Mouse (Mus musculus) frontal cortex, postnatal 25 days (tissue): ENCODE results near the gene Marcks.

Experiments
- DNase-seq, 2 experiments: peaks; one replicate each; pipeline ENCODE4 v3.0.0; 2022; ENCODE audit warnings: low spot score in 2 of 2

Gene Marcks

DNA sequence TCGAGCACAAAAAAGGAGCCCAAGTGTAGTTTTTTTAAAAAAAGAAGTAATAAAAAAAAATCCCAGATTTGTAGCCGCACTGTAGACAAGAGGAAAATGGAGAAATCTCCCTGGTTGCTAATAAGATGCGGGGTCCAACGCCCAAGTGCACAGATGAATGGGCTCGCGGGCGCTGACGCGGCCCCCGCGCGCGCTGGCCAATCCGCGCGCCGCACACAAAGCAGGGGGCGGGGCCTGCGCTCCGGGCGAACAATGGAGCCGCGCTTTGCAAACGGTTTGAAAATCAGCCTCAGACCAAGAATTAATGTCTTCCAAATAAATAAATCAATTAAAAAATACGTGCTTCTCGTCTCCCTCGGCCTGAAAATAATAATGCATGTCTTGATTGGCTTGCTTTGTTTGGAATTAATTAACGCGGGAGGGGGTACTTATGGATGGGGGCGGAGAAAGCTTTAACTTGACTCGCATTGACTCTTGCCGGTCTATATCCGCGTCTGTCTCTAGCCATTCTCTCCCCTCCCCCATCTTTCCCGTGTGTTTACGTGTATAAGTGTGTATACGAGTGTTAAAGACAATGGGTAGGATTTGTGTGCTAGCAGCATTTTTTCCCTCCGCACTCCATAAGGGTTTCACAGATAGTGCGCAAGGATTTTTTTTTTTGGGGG, at the start of gene Marcks:
TSS of gene Marcks (minus strand) at position 143 of the 665 bp plus-strand sequence.
- DNase-seq = peak; percentile 69 to 78

- no peak for DNase-seq
Measured at GRCm38 (mm10) chr10:37177071-37177470, 38.4 kb upstream of the Marcks start.

DNA sequence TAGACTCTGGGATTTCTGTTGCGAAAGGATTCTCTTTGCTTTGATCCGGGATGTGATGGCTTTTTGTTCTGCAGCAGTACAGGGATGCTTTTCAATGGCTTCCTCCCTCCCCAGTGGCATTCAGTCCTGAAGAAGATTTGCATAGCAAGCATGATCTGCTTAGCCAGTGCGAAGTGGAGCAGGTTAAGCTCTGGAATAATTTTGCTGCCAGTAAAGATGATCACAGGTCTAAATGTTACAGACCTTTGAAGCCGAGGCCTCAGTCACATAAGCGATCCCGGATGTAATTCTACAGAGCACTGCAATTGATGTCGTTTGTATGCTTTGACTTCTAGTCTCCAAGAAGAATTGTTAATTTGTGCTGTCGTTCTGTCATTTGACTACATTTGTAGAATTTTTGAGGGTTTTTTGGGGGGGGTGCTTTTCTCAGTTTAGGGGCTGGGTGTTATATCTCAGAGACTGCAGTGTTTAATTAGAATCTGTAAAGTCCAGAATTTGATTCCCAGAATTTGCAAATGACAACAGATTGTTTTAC, 33.8 kb upstream of the Marcks start:
- no peak for DNase-seq

DNA sequence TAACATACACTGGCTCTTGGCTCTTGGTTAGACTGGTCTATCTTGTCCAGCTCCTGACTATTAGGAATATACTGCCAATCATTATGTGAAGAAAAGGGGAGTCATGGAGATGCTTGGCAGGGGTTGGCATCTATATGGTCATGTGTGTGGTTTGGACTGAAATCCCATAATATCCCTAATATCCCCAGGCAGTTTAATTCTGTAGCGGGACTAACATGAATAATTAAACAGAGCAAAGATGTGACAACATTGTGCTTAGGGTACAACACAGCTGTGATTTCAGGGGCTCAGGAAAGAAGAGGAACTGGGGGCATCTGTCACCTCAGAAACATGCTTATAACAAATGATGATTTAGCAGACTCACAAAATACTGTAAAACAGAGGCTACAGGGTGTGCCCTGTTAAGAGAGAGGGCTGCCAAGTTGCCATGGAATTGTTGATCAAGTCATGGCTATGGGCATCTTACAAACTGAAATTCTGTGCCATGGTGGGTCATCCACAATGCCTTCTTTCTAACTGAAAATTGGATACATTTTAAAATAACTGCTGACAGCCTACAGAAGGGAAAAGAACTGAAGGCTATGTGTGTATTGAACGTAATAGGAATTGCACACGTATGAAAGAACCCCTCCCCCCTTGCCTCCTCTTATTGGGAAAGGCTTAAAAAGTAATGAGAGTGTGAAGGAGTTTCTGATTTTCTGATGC, 33.1 kb upstream of the Marcks start:
- DNase-seq = no peak

DNA sequence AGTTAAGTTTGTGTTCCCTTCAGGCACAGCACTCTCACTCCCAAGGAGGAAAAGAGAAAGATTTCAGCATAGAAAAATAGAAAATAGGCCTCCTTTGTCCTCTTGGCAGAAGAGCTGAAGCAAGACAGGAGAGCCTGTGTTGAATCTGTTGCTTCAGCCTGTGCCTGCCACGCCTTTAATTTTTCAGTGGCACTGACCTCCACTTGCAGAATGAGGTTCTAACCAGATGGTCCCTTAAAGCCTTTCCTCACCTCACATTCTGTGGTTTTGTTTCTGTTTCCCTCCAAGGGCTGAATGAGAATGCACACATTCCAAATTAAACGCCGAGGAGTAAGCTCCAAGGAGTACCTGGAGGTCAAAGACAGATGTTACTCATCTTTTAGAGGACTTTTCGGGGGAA, 32.2 kb upstream of the Marcks start:
- DNase-seq = no peak

GRCm38 (mm10) chr10:37170466-37170865, 31.7 kb upstream of the Marcks start:
- DNase-seq = no peak

DNA sequence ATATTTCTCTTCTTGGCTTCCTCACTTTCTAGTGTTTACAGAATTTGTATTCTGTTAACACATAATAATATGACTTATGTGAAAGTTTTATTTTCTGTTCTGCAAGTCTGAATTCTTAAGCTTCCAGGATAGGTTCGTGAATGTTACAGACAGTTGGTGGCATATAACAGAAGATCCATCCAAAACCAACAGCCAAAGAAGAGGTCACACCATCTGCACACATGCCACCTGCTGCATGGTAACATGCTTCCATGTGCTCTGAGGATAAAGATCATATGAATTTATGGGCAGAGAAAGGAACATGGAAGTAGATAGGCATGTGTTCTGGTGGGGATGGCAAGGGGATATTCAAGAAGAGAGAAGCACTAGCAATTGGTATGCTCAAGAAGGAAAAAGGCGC, 28.8 kb upstream of the Marcks start:
- no peak for DNase-seq

GRCm38 (mm10) chr10:37159731-37160130, 21.0 kb upstream of the Marcks start:
- DNase-seq = no peak

- no peak for DNase-seq
Measured at GRCm38 (mm10) chr10:37157156-37157555, 18.4 kb upstream of the Marcks start.

DNA sequence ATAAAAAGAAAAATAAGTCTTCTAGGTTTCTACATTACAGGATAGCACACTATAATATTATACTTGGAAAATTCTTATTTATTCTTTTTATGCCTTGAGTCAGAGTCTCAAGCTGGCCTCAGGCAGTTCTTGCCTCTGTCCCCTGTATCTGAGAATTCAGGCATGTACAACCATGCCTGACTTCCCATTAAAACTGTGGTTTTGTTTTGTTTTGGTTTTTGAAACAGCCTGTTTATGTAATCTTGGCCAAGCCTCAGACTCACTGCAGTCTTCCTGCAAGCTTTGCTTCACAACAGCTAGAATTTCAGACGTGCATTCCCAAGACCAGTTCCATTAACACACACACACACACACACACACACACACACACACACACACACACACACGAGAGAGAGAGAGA, 16.4 kb upstream of the Marcks start:
- no peak for DNase-seq

DNA sequence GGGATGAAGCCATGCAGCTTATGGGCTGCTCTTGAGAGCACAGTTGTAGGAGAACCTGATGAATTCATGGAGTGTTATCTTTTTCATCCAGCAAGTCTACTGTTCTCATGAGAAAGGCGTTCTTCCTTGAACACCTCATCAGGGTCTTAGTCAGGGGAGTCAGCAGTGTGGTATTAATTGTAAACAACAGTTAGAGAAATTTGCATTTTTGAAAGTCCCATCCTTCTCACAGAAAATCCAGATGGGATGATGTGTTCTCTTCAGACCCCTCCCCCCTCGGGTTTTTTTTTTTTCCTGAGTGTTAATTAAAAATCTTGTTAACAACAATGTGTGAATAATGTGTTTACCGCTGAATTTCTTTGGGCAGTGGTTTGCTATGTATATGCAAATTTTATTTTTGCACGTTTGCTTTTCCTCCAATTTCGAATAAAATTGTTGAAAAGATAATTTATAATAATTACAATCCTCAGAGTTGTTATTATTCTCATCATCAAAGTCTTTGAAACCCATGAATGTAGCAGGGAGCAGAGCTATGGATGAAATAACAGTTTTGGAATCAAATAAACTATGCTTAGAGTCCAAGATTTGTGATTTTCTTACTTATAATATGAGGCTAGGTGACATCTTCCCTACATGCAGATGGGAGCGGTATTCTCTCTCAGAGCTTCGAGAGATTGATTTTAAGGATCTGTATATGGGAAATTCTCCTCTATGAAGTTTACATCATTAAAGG, 13.0 kb upstream of the Marcks start:
- no peak for DNase-seq

GRCm38 (mm10) chr10:37148016-37148415, 9.3 kb upstream of the Marcks start:
- no peak for DNase-seq

- no peak for DNase-seq
Measured at GRCm38 (mm10) chr10:37145456-37145855, 6.7 kb upstream of the Marcks start.

DNA sequence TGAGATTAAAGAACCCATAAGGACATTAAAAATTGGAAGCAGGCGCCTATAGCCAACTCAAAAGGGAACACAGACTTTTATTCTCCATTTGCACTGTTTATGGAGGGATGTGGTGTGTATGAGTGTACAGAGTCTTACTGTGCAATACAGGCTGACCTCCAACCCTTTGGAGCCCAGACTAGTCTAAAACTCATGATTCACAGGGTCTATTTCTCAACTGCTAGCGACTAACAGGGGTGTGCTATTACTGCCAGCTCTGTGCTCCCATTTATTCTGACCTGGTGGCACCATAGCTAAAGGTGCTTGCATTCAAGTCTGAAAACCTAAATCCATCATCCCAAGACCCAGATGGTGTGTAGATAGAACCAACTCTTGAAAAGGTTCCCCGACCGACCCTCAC, 2.9 kb upstream of the Marcks start:
- no peak for DNase-seq

- DNase-seq = peak; percentile 57 to 74
Measured at GRCm38 (mm10) chr10:37140736-37141451, 2.2 kb upstream of the Marcks start.

DNA sequence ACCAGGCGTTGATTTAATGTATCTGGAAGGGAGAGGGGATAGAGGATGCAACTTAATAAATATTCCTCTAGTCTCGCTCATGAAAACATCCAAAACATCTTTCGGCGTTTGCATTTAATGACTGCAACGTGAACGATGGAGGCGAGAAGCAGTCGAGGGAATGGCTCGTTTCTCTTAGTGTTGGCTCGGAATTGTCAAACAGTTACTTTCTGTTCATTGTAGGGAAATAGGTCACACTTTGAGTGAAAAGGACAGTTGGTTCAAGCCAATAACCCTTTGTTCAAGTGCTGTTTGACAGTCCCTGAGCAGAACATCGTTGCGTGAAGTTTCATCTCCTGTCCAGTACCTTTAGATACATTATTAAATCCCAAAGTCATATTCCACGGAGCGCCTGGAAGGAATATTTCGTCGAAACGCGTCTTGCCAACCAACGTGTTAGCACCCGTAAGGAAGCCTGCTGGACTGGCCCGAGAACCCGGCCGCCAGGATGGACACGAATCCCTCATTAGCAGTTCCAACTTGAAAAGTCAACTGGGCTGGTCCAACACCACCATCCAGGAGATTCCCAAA, 1.5 kb upstream of the Marcks start:
- peak in 1 of 2 experiments; percentile 30 for DNase-seq

DNA sequence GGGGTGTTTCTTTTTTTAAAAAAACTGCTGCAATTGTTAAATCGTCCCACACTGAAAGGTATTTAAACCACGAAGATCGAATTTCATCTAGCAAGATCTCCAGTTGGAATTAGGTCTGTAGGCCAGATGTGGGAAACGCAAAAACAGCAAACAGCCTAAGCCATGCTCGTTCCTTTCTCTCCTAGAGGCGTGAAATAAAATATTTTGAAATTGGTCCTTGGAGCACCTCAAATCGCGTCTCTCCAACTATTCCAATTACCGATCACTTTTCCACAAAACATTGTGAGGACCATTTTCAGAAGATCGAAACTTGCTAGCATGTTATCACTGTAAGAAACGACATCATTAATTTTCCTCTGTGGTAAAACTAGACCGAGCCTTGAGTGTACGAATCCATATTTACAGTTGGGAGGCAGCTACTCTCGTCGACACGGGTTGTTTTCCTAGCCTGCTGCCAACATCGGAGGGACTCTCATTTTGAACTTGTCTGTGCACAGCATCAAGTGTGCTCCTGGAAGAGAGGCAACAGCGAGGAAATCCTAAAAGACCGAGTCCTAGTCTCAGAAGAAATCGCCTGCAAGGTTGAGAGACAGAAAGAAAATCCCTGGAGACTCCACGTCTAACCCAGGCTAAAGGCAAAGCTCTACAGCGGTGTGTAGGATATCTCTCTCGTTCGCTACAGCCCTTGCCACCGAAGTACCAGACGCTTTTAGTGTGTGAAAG, 884 bp upstream of the Marcks start:
- peak; percentile 18 to 23 for DNase-seq

GRCm38 (mm10) chr10:37138311-37138731, 399 bp downstream of the Marcks start:
- DNase-seq = peak in 1 of 2 experiments; percentile 16

DNA sequence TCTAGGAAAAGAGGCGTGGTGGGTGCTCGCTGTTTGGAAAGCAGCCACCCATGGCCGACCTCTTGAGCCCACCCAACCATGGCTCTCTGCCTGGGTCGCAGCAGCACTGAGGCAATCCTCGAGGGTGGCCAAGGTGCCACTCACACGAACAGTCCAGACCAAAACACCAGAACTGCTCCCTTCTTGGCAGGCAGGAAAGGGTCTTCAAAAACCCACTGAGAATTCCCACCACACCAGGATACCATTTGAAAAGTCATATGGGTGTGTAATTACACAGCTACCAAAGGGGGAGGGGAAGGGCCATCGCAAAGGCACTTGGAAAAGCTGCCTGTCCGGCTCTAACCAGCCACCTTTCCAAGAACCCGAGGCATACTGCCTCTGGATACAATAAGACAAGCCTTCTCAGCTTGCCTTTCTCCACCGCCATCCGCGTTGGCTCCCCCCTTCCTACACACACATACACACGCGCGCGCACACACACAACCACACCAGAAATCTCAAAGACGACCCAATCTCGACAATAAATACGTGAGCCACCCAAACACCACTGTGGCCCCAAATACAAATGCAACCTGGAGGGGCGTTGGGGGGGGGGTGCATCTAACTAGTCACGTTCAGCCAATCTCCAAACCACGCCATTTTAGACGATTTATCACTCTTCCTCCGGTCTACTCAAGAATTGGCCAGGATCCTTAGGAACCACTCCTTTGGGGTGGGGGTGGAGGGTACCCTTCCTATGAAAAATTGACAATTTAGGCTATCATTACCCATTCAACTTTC, 999 bp downstream of the Marcks start:
- peak; percentile 44 to 49 for DNase-seq

- DNase-seq = peak; percentile 88 to 89
Measured at GRCm38 (mm10) chr10:37136981-37137518, 1.7 kb downstream of the Marcks start.
